Mouse (Mus musculus) intestine, embryonic 15.5 days (tissue): Measurements from ENCODE around the gene Trim3. TPM values are rescaled to one million over a fixed set of nuclear protein-coding genes. Genes with fewer than 3 reads are reported as not detected.

ENCODE experiments used
- ATAC-seq: fragments of 200-750 bp; cut with Nextera tagmentation; 2 replicates; pipeline ENCODE4 v1.8.0; 2017; ENCODE audit warnings: moderate TSS enrichment, moderate library complexity
- H3K27ac ChIP-seq: fragments of 300-500 bp; sonication (generic); 2 replicates; pipeline ENCODE4 v1.5.1; 2015; ENCODE audit warnings: mild to moderate bottlenecking, inconsistent platforms
- H3K27me3 ChIP-seq: fragments of 300-500 bp; sonication (generic); replicated peaks from 2 replicates; pipeline ENCODE4 v1.6.1; 2015; ENCODE audit warnings: inconsistent platforms
- H3K36me3 ChIP-seq: fragments of 300-500 bp; sonication (generic); 2 replicates; pipeline ENCODE4 v1.6.1; 2015; ENCODE audit warnings: inconsistent platforms
- H3K4me1 ChIP-seq: fragments of 300-500 bp; sonication (generic); replicated peaks from 2 replicates; pipeline ENCODE4 v1.6.1; 2015; ENCODE audit warnings: inconsistent platforms
- H3K4me2 ChIP-seq: fragments of 300-500 bp; sonication (generic); replicated peaks from 2 replicates; pipeline ENCODE4 v1.6.1; 2015; ENCODE audit warnings: mild to moderate bottlenecking, inconsistent platforms
- H3K4me3 ChIP-seq: fragments of 300-500 bp; sonication (generic); replicated peaks from 2 replicates; pipeline ENCODE4 v1.5.1; 2015; ENCODE audit warnings: inconsistent platforms
- H3K9ac ChIP-seq: fragments of 300-500 bp; sonication (generic); 2 replicates; pipeline ENCODE4 v1.6.1; 2015; ENCODE audit warnings: inconsistent platforms
- H3K9me3 ChIP-seq: fragments of 300-500 bp; sonication (generic); 2 replicates; pipeline ENCODE4 v1.6.1; 2016; ENCODE audit warnings: inconsistent platforms
- WGBS: fragments of 180-500 bp; shearing (Covaris S2); methylation state at CpG from one replicate; pipeline ENCODE4 v1.1.7; 2015; 5-methylcytosine and 5-hydroxymethylcytosine counted together
- polyA plus RNA-seq: library from polyadenylated mRNA; unstranded; fragments of >200 nt; fragmentation: Nextera tagmentation; extraction: Ambion mirVana; gene quantifications from 2 replicates; pipeline ENCODE4 v1.2.1, GENCODE M21; 2015

The Trim3 gene
- polyA plus RNA-seq, 1 experiment from 2014 or later: 24.7 TPM

DNA sequence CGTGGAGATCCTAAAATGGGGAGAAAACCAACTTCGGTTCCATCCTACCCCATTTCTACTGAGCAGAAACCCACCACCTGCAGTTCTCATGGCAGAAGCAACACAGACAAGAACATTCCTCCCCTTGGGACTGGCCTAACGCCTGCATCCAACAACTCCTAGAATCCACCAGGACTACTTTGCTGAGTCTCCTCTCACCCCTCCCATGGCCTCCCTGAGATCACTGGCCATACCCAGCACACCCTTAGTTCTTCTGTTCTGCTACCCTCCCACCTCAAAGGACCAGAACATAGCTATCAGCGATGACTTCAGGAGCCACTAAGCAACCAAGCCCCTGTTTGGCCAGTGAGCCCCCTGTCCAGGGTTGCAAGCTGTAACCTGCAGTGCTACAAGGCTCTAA, 62.6 kb downstream of the Trim3 start:
- Histone ChIP-seq H3K27ac (no peak overlapping the region), H3K4me1 (peaks cover 7% of the 10 kb centered on the region), H3K36me3 (peaks cover 7% of the 10 kb centered on the region; the same call in 1 of the 2 replicates), H3K4me3 (no peak overlapping the region), H3K9ac (no peak overlapping the region), H3K27me3 (no peaks in the 10 kb centered on the region), H3K4me2 (no peak overlapping the region), H3K9me3 (no peaks in the 10 kb centered on the region)
- no peak for ATAC-seq
- 83% methylated on average over 4 of the region's 4 CpGs for WGBS

- WGBS: 48% methylated on average over 12 of the region's 12 CpGs
- peak; percentile 48; the same call in 1 of the 2 replicates for ATAC-seq
- Histone ChIP-seq H3K36me3 (peaks cover 7% of the 10 kb centered on the region; the same call in 1 of the 2 replicates), H3K4me2 (no peak overlapping the region; the same call in 1 of the 2 replicates), H3K27me3 (no peaks in the 10 kb centered on the region), H3K4me1 (peaks cover 7% of the 10 kb centered on the region), H3K9me3 (no peaks in the 10 kb centered on the region), H3K4me3 (no peak overlapping the region), H3K9ac (no peak overlapping the region), H3K27ac (no peak overlapping the region)
Measured at GRCm38 (mm10) chr7:105569512-105570496, 63.6 kb downstream of the Trim3 start.

GRCm38 (mm10) chr7:105568988-105569471, 64.3 kb downstream of the Trim3 start:
- Histone ChIP-seq H3K4me1 (peaks cover 7% of the 10 kb centered on the region), H3K36me3 (peaks cover 7% of the 10 kb centered on the region; the same call in 1 of the 2 replicates), H3K27ac (no peak overlapping the region), H3K4me3 (no peak overlapping the region), H3K9me3 (no peaks in the 10 kb centered on the region), H3K4me2 (no peak overlapping the region; the same call in 1 of the 2 replicates), H3K27me3 (no peaks in the 10 kb centered on the region), H3K9ac (no peak overlapping the region)
- 10% methylated on average over 6 of the region's 6 CpGs for WGBS
- ATAC-seq: peak; percentile 67

- H3K9me3 ChIP-seq: no peaks in the 10 kb centered on the region
- no peak overlapping the region for H3K4me3 ChIP-seq
- H3K4me2 ChIP-seq: no peak overlapping the region
- H3K27ac ChIP-seq: no peak overlapping the region
- H3K9ac ChIP-seq: no peak overlapping the region
- no peaks in the 10 kb centered on the region for H3K27me3 ChIP-seq
- H3K36me3 ChIP-seq: peaks cover 7% of the 10 kb centered on the region; the same call in 1 of the 2 replicates
- ATAC-seq: peak; percentile 51
- peaks cover 7% of the 10 kb centered on the region for H3K4me1 ChIP-seq
- 30% methylated on average over 7 of the region's 7 CpGs for WGBS
Measured at GRCm38 (mm10) chr7:105568583-105568982, 64.8 kb downstream of the Trim3 start.

- Histone ChIP-seq H3K27ac (no peak overlapping the region), H3K9ac (no peak overlapping the region), H3K27me3 (no peaks in the 10 kb centered on the region), H3K4me3 (no peak overlapping the region), H3K9me3 (no peaks in the 10 kb centered on the region), H3K36me3 (peaks cover 7% of the 10 kb centered on the region; the same call in 1 of the 2 replicates), H3K4me2 (no peak overlapping the region), H3K4me1 (peaks cover 7% of the 10 kb centered on the region)
- ATAC-seq: no peak
- 88% methylated on average over 17 of the region's 17 CpGs for WGBS
Measured at GRCm38 (mm10) chr7:105565071-105565836, 68.1 kb downstream of the Trim3 start.

GRCm38 (mm10) chr7:105563367-105563766, 70.0 kb downstream of the Trim3 start:
- WGBS: 79% methylated on average over 3 of the region's 3 CpGs
- Histone ChIP-seq H3K9me3 (no peaks in the 10 kb centered on the region), H3K4me2 (no peak overlapping the region), H3K4me3 (no peak overlapping the region), H3K27ac (no peak overlapping the region), H3K9ac (no peak overlapping the region), H3K4me1 (0 out of 2 replicates have a peak, but pooled peaks cover under 1% of the 10 kb centered on the region), H3K27me3 (no peaks in the 10 kb centered on the region), H3K36me3 (peaks cover 9% of the 10 kb centered on the region; the same call in 1 of the 2 replicates)
- no peak for ATAC-seq

GRCm38 (mm10) chr7:105562317-105562716, 71.1 kb downstream of the Trim3 start:
- ATAC-seq: no peak
- H3K27ac ChIP-seq: no peak overlapping the region
- H3K9ac ChIP-seq: no peak overlapping the region
- H3K36me3 ChIP-seq: peaks cover 9% of the 10 kb centered on the region; the same call in 1 of the 2 replicates
- 88% methylated on average over 3 of the region's 3 CpGs for WGBS
- no peak overlapping the region for H3K4me2 ChIP-seq
- H3K27me3 ChIP-seq: no peaks in the 10 kb centered on the region
- H3K4me1 ChIP-seq: no peaks in the 10 kb centered on the region
- H3K4me3 ChIP-seq: no peak overlapping the region
- no peaks in the 10 kb centered on the region for H3K9me3 ChIP-seq

- Histone ChIP-seq H3K9me3 (no peaks in the 10 kb centered on the region), H3K9ac (no peak overlapping the region), H3K27me3 (no peaks in the 10 kb centered on the region), H3K27ac (no peak overlapping the region), H3K4me1 (peaks cover 10% of the 10 kb centered on the region), H3K36me3 (0 out of 2 replicates have a peak, but pooled peaks cover 2% of the 10 kb centered on the region), H3K4me2 (no peak overlapping the region), H3K4me3 (no peak overlapping the region)
- WGBS: 89% methylated on average over 9 of the region's 9 CpGs
- ATAC-seq: no peak
Measured at GRCm38 (mm10) chr7:105559016-105559415, 74.4 kb downstream of the Trim3 start.

GRCm38 (mm10) chr7:105557671-105558070, 75.7 kb downstream of the Trim3 start:
- H3K9ac ChIP-seq: no peak overlapping the region
- WGBS: 87% methylated on average over 11 of the region's 11 CpGs
- 0 out of 2 replicates have a peak, but pooled peaks cover 2% of the 10 kb centered on the region for H3K36me3 ChIP-seq
- H3K4me2 ChIP-seq: no peak overlapping the region
- H3K27me3 ChIP-seq: no peaks in the 10 kb centered on the region
- H3K9me3 ChIP-seq: no peaks in the 10 kb centered on the region
- H3K4me1 ChIP-seq: peaks cover 12% of the 10 kb centered on the region
- no peak overlapping the region for H3K4me3 ChIP-seq
- no peak overlapping the region for H3K27ac ChIP-seq
- no peak for ATAC-seq

DNA sequence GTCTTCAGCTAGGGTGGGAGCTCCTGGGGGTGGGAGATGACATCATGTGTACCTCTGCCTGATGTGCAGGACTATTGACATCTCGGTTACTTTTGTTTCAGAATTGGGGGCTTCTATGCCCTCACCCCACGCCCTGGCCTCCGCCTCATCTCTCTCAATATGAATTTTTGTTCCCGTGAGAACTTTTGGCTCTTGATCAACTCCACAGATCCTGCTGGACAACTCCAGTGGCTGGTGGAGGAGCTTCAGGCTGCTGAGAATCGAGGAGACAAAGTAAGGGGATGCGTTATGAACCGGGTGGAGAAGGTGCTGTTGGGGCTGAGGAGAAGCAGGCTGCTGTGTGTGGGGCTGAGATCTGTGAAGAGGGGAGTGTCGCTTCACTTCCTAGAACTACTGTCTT, 77.0 kb downstream of the Trim3 start:
- no peak overlapping the region for H3K4me2 ChIP-seq
- 86% methylated on average over 8 of the region's 8 CpGs for WGBS

GRCm38 (mm10) chr7:105555571-105555970, 77.8 kb downstream of the Trim3 start:
- Histone ChIP-seq H3K4me1 (peaks cover 12% of the 10 kb centered on the region), H3K27me3 (no peaks in the 10 kb centered on the region), H3K9me3 (no peaks in the 10 kb centered on the region), H3K36me3 (0 out of 2 replicates have a peak, but pooled peaks cover 2% of the 10 kb centered on the region), H3K4me2 (no peak overlapping the region), H3K4me3 (no peak overlapping the region), H3K9ac (0 out of 2 replicates have a peak overlapping the region, but pooled peaks have one; percentile 74), H3K27ac (no peak overlapping the region)
- ATAC-seq: no peak
- 87% methylated on average over 10 of the region's 10 CpGs for WGBS

More for the DNA sequence above, 77.0 kb downstream of the Trim3 start:
- Histone ChIP-seq H3K36me3 (0 out of 2 replicates have a peak, but pooled peaks cover 2% of the 10 kb centered on the region), H3K27ac (no peak overlapping the region), H3K4me3 (no peak overlapping the region), H3K4me1 (peaks cover 12% of the 10 kb centered on the region), H3K9me3 (no peaks in the 10 kb centered on the region), H3K27me3 (no peaks in the 10 kb centered on the region), H3K9ac (no peak overlapping the region)
- ATAC-seq: no peak
